Mouse (Mus musculus) ES-E14 (cell line): ENCODE measurements at regions not wholly inside any gene's neighbourhood (a gene's known extent, or its start where the extent isn't known, plus 50 kb on each side); places are given as distances from the start of the nearest gene placed in this dataset.

Experiments used
- CHD2 ChIP-seq: IDR thresholded peaks from 2 replicates; pipeline ENCODE4 v1.6.1; 2014; ENCODE audit warnings: mild to moderate bottlenecking, low read depth, low read length, inconsistent platforms
- HCFC1 ChIP-seq: IDR thresholded peaks from 2 replicates; pipeline ENCODE4 v1.6.1; 2012; ENCODE audit warnings: low read length, inconsistent platforms, borderline replicate concordance; ENCODE audit not compliant: insufficient read depth
- MAFK ChIP-seq: IDR thresholded peaks from 2 replicates; pipeline ENCODE4 v1.6.1; 2014; ENCODE audit warnings: mild to moderate bottlenecking, low read depth, low read length, inconsistent platforms; ENCODE audit not compliant: insufficient read depth
- ZC3H11A ChIP-seq: IDR thresholded peaks from 2 replicates; pipeline ENCODE4 v1.6.1; 2012; ENCODE audit warnings: low read depth, mild to moderate bottlenecking, inconsistent platforms, low read length, borderline replicate concordance
- ZNF384 ChIP-seq: IDR thresholded peaks from 2 replicates; pipeline ENCODE4 v1.6.1; 2012; ENCODE audit warnings: low read depth, low read length, inconsistent platforms

DNA sequence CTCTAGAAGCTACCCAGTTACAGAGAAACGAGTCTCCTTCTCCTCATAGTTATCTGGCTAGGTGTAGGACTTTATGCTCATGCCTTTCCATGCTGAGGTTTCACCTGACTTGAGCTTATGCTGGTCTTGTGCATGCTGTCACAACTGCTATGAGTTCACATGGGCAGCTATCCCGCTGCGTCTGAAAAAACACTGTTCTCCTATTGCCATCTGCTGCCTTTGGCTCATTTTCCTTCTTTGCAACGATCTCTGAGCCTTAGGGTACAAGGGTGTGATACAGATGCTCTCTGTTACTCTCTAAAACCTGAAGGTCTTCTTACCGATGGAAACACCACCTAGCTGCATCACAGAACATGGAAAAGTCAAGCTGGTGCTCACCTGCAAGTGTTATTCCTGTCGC lies 123.9 kb upstream of the Adgra3 start:
- TF ChIP-seq CHD2 (no peak), HCFC1 (no peak), ZC3H11A (no peak), MAFK (no peak), ZNF384 (no peak)
